Mouse (Mus musculus) kidney, adult 11 months (tissue): ENCODE measurements around the gene Trim39.

Source experiments
- DNase-seq: peaks from one replicate; pipeline ENCODE4 v3.0.0; 2022

Trim39 gene

DNA sequence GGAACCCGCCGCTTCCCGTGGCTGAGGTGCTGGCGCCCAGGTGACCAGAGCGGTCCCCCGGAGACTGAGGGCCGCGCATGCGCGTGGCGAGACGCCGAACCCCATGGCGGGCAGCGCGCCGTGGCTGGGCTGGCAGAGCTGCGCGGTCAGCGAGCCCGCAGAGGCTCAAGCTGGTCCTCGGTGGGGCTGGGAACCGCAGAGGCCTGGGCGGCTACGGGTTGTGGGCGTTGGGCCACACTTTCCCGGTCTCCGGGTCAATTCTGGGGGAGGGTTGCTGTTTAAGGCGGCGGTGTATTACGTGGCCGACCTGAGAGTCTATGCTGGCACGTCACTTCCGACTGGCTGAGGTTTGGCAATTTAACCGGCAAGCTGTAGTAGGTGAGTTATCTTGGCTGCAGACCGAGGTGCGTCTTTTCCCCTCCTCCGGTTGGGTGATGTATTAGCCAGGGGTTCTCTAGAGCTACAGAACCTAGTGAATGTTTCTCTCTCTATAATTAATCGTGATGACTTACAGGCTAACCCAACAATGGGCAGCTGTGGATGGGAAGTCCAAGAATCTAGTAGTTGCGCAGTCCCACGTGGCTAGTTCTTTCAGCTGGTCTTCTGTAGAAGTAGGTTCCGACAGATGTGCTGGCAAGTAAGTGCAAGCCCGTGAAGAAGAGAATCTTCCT is at the start of gene Trim39:
TSS of gene Trim39 (minus strand) at position 662 of the 671 bp plus-strand sequence.
- peak; percentile 89 for DNase-seq

DNA sequence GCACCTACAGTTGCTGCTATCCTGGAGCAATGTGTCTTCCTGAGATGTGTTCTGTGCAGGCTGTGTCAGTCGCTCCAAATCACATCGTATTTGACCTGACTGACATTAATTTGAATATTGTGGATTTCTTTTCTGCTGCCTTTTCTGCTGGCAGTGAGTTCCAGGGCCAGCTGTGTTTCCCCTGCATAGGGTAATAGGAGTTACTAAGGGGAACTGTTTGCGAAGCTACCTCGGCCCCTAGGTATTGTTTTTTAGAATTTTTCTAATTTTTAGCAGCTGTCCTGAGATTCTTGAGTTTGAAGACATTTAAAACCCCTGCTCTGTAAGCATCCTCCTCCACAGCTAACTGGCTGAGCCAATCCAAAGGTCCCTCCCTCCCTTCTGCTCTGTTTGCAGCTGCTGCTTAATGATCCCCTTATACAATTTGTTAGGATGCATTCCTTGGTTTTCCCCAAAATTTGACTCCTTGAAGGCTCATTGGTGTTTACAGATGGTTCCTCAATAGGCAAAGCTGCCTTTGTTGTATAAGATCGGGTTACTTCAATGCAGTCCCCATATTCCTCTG is 43.7 kb upstream of the Trim39 start:
- DNase-seq = no peak

DNA sequence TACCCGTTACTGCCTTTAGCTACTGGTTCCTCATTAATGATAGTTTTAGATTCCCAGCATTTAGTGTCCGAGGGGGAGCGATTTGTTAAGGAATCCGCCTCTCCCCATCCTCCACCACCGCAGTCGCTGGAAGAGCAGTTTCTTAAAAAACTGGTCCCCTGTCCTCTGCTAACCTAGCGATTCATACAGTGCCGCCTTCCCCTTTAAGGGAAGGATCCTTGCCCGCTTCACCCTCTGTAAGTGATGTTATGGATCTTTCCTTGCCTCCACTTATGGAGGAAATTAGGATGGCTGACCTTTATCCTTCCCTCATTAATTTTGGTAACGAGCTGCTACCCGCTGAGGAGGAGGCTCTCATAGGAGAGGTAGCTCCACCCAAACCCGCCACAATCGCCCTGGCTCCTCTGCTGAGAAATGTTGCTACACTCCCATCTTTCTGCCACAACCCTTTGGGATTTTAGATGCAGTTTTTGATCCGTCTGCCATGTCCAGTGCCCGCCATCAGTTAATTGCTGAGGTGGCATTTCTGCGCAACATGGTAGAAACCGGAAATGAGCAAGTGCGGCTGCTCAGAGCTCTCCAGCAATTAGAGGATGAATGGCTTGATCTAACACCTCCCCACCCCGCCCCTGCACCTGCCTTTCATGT is 43.1 kb upstream of the Trim39 start:
- DNase-seq = peak; percentile 41

DNA sequence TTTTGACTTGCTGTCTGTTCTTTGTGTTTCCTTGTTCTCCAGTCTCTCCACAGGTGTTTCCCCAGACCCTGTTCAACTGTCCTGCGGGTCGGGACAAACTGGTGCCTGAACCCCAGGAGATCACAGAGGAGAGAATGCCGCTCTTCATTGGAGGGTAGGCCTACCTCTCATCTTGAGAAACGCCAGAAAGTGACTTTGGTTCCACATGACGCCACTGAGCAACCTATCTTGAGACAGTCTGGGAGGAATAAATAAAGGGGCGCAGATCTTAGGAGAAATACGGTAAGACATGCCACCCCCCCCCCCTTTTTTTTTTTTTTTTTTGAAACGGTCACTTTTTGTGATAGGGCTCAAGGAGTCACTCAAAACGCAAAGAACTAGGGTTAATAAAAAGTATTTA is 42.5 kb upstream of the Trim39 start:
- DNase-seq = no peak

DNA sequence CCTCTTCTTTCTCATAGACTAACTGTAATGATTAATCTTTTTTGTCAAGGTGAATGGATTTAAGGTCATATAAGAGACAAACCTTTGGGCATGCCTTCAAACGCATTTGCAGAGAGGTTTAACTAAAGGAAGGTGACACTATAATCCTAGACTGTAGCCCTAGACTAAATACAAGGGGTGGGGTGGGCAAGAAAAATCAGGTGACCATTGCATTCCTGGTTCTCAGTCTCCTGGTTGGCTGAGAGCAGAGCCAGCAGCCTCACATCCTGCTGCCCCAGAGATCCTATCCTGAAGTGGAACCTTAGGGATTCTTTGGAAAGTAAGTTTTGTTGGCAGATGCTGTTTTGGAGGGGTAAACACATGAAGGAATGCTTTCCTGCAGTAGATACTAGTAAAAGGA is 37.2 kb upstream of the Trim39 start:
- DNase-seq = no peak

DNA sequence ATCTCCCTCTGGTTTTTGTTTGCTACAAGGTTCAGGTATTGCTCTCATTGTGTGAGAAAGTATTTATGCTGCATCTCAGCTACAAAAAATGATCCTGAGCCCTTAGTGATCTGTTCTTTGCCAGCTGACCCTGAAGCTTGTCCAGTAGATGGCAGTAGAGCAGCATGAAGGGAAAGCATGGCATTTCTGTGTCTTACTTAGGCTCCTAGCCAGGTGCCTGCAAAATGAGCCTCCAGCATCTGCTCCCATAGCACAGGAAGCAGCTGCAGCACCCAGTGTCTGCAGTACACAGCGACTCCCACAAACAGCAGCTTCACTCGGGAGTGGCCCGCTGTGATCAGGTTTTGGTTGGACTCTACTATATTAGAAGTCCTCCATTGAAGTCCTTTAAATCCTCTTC is 36.8 kb upstream of the Trim39 start:
- peak; percentile 52 for DNase-seq

DNA sequence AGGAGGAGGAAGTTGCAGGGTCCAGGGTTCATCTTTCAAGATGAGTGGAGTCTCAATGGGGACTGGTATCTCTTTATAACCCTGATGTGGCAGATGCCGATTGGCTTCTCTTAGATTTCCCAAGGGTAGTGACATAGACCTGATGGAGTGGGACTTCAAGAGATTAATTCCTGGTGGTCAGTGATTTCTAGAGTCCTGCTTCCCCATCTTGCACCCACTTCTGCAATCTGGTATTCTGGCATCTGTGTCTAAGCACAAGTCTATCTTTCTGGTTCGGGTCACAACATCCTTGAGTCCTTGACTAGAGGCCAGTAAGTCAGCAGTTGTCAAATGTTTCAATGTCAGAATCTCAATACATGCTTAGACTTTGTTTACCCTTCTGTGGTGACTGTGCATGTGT is 14.3 kb upstream of the Trim39 start, which contains the start of gene H2-M10.2:
TSS of gene H2-M10.2 (minus strand) at position 101 of the 400 bp plus-strand sequence.
- no peak for DNase-seq

DNA sequence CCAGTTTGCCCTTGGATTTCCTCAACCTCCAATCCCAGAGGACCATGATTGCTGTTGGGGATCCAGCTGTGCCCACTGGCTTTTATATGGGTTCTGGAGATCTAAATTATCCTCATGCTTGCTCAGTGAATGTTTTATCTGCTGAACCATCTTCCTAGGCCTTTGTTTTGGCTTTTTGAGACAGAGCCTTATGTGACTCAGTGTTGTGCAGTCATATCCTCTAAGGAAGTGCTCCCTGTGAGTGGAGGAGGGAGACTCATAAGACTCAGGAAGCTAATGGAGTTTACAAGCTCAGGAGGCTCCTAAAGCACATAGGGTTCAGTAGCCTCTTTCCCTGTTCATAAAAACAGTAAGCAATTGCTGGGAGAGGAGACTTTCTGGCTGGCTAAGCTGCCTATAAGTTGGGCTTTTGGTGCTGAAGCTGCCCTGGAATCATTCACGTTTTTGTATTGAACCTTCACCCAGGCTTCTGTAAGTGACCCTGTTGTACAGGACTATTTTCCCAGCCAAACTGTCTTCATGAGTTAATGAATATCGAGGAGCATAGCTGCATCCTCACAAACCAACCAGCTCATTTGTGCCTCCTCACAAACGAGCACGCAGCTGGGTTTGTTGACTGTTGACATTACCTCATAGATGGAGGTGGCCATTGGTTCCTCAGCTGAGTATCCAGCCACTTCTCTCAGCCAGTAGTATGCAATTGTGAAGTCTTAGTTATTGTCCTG is 9.6 kb upstream of the Trim39 start:
- DNase-seq = no peak

DNA sequence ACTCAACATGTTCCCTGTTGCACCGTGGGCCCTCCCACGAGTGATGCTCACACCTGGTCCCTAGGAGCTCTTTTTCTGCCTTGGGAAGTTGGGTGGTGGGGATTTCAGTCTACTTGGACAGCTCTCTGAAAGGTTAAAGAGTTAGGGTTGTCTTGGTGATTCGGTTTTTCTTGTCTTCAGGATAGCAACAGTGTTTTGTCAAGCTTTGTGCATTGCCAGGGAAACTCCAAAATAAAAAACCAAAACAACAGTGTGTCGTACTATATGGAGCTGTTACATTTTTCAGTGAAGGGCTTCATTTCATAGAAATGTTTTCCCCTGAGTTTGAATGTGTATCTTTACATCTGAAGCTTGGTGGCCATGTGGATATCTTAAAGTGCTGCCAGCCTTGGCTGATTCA is 2.7 kb upstream of the Trim39 start:
- DNase-seq = no peak

DNA sequence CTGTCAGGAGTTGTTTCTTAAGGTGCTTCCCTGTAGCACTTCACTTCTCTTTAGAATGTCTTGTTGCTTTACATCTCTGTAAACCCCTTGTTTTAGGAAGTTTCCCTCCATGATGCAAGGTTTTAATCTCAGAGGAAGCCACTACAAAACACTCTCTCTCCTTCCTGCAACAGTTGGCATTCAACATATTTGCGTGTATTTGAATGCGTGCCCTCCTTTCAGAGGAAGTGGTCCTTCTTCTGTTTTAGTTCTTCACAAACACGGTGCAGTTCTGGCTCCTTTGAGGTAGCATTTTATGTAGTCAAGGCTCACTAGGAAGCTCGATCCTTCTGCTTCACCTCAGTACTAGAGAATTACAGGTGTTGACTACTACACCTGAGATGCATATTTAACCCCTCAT is 1.7 kb upstream of the Trim39 start:
- DNase-seq = no peak

DNA sequence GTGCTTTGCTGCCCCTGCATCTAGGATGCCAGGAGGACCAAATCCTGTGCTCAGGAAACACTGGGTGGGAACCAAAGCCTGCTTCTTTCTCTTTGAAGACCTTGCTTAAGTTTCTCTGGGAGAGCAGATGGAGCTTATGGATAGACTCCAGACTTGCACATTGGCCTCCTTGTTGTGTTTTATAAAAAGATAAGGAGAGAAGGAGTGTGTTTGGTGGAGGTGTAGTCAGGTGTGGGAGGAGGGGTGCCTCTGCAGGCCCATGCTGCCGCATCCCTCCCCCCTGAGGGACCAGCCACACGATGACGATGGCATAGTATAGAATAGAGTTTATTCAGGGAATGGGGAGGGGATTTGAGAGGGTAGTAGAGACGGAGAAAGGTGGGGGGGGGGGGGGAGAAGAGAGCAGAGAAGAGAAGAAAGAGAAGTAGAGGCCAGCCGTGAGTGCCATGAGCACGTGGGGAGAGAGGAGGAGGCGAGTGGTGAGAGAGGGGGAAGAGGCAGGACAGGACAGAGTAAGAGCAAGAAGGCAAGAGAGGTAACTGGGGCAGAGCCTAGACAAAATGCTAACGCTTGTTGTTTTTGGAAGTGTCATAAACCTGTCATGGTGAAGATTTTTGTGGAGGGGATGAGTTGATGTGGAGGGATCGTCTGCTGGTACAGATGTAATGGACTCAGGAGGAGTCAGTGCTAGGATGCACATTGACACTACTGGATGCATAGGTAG is 758 bp upstream of the Trim39 start:
- no peak for DNase-seq

DNA sequence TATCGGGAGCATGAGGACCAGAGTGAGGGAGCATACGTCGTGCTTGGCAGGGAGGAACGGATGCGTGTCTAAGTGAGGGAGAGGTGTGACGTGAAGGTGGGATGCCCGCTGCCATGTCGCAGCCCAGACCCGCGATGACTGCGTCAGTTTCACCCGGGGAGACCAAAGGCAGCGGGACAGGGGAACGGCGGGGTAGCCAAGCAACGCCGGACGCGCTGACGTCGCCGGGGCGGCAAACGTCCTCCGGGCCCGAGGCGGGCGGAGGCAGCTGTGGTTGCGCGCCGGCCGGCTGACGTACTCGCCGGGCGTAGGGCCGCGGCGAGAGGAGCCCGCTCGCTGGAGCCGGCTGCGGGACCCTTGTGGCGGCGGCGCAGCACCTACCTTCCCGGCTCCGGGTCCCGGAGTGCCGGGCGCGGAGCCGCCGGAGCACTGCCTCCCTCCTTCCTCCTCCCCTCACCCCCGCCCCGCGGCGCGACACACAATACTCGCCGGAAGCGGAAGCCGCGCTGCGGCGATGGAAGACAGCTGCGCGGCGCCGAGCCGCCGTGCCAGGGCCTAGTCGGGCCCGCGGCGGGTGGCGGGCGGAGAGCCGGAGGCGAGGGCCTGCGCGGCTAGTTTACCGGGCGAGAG is 976 bp downstream of the Trim39 start:
- peak; percentile 87 for DNase-seq

DNA sequence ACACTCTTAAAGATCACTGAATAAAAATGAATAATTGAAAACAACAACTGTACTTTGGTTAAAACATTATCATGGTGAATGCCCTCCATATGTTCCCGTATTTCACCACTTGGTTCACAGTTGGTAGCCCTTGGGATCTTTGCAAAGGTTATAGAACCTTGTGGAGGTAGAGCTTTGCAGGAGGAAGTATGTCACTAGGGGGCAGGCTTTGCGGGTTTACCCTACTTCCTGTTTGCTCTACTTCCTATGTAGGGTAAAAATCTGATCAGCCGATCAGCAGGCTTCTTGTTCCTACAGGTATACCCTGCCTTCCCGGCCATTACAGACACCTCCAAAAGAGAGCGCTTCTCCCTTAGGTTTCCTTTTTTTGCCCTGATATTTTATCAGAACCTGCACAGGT is 6.2 kb downstream of the Trim39 start:
- no peak for DNase-seq

DNA sequence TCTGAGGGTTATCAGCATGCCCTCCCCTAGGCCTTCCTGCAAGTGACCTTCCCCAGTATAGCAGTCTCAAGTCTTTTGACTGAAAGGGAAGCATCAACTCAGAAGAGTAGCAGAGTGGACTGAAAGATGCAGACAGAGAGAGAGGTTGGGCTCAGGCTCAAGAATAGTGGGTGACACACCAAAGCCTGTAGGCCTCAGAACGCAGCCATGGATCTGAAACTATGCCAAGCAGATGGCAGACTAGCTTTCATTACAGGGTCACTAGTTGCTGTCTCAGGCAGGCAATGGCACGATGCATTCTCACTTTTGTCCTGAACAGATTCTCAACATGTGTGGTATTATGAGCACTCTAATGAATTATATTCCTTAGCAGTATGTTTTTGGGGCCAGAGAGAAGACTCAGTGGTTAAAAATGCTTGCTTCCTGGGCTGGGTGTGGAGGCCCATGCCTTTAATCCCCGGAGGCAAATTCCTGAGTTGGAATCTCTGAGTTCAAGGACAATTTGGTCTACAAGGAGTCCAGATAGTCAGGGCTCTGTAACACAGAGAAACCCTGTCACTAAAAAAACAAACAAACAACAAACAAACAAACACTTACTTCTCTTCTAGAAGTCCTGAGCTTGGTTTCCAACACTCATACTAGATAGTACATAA is 7.6 kb downstream of the Trim39 start:
- no peak for DNase-seq

DNA sequence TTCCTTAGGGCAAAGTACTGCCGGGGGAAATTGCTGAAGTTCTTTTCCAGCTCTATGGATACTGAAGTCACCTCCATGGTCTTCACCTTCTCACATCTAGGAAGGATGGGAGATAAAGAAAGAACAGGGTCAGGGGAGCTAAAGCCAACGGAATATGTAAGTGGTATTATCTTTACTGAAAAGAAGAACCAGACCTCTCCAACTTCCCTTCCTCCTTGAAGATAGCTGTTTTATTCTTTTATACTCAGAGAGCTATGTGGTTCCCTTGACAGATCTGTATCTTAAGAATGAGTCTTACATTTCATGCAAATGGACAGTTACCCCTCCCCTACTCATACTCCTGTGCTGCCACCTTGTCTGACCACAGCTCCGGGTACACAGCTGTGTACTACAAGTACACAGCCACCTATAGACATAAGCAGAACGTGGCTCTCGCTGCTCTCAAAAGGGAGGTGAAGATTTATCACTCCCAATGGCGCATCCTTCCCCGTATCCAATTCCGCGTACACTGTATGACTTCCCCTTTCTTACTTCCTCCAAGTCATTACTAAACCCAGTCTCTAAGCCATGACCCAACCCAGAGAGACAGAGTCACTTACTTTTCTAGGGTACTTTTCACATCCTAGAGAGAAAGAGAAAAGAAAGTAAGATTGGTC is 10.4 kb downstream of the Trim39 start:
- DNase-seq = no peak

DNA sequence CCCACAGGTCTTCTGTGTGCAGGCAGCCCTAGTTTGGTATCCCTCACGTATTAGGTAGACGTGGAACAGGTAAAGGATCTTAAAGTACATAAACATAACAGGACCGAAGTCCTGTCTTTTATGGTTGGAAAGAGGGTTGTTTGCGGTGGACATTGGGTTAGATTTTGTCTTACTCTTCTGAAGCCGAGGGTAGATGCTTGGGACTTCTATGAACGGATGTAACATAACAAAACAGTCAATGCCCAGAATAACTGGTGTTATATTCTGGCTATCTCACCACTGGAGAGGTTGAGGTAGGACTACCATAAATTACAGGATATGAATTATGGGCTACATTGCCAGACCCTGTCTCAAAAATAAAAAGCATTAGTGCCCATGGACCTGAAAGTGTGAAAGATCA is 14.1 kb downstream of the Trim39 start, which contains the start of gene Rpp21:
TSS of gene Rpp21 (minus strand) at position 101 of the 400 bp plus-strand sequence.
- no peak for DNase-seq

DNA sequence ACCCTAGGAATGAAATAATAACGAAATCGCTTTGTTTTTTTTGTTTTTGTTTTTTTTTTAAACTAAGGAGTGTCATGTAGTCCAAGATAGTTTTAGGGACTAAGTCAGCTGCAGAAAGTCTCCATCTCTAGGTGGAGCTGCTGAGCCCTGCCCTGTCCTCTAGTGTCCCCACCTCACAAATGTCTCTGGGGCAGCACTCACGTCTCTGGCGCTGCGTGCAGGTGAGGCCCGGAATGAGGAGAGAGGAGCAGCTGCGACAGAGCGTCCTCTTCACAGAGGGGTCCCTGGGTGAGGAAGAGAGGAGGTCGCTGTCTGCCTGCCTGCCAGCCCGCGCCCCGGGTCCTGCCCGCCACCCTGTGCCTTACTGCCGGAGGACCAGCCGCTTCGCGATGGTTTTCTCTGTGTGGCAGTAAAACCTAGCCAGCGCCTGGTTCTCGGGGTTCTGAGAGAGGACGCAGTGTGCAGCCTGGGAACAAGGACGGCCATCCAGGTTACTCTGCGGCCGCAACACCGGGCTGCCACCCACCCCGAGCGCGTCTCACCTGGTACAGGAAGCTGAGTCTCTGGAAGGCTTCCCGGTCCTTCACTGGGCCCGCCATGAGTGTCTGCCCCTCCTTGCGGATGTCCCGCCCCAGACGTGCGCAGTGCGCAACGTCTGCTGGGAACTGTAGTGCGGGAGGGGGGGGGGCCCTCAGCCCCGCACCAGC is 14.7 kb downstream of the Trim39 start:
- DNase-seq = peak; percentile 77

DNA sequence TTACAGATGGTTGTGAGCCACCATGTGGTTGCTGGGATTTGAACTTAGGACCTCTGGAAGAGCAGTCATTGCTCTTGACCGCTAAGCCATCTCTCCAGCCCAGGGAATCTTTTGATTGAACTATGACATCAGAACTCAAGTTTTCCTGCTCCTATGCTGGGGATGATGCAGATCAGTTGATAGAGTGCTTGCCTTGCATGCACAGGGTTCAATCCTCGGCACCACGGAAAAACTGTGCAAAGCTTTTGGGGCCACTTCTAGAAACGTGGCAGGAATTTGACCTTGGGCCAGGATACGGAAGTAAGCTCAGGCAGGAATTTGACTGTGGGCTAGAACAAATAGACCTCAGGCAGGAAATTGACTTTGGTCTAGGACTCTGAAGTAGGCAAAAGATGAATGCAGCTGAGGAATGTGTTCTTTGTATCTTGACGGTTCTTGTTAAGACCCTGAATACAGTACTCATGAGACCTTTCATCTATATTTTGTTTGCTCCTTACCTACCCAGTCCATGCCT is 18.9 kb downstream of the Trim39 start:
- DNase-seq = no peak

DNA sequence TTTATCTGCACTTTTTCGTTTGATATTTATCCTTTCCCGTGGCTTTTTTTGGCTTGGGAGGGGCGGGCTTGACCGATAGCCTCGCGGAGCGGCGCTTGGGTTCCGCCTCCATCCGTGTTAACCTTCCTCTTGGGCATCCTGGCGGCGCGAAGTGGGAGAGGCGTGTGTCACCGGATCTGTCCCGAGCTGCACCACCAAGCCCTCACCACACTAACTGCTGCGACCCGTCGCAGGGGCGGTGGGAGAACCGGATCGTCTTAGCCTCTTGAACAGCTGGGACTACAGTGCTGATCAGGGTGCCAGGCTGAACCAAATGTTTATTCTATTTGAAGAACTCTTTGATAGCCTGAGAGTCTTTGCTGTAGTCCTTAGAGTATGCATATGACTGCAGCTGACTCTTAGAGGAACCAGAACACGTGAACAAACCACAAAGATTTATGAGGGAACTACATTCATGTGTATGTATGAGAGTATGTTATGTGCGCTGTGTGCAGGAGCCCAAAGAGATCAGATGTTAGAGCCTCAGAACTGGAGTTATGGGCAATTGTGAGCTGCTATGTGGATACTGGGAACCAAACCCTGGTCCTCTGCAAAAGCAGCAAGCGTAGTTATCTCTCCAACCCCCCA is 19.7 kb downstream of the Trim39 start:
- no peak for DNase-seq

DNA sequence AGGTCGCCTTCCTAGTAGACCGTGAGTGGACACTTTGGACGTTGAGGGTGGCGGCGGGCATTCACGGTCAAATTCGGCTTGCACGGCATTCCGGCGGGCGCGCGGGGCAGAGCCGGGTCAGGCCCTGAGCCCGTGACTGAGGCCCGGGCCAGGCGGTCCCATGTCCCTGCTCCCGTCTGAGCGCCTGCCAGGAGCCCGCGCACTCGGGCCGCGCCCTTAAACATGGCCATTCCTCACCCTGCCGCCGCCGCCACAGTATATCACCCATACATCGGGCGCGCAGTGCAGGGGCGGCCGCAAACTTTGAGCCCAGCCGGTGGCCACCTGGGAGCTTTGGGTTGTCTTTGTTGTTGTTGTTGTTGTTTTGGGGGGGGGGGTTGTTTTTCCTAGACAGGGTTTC is 23.2 kb downstream of the Trim39 start:
- DNase-seq = no peak
